Mouse (Mus musculus) gastrocnemius, adult 2 months (tissue): Measurements from ENCODE around the gene Caprin2. TPM values are rescaled to one million over a fixed set of nuclear protein-coding genes. Genes with fewer than 3 reads are reported as not detected.
"Not testable (repeated sequence)": the region's sequence is repeated elsewhere in the genome, so short reads cannot be mapped to it uniquely, and the experiment has no call there.

Source experiments
- DNase-seq: peaks from one replicate; pipeline ENCODE4 v3.0.0; 2022
- H3K27ac ChIP-seq: fragments of 200-600 bp; 2 replicates; pipeline ENCODE4 v1.8.1; 2022; ENCODE audit warnings: mild to moderate bottlenecking
- H3K4me3 ChIP-seq: fragments of 200-600 bp; 2 replicates; pipeline ENCODE4 v1.8.1; 2022; ENCODE audit warnings: mild to moderate bottlenecking, moderate library complexity
- CTCF ChIP-seq: fragments of 200-600 bp; IDR thresholded peaks from 2 replicates; pipeline ENCODE4 v1.8.1; 2022; ENCODE audit warnings: antibody characterized with exemption, mild to moderate bottlenecking, moderate library complexity
- intact Hi-C: fragments of 180-260 bp; cut with DNase I; formaldehyde crosslinking; loops from one replicate; pipeline ENCODE4 v1.15.1; 2025
- long read RNA-seq, 2 experiments: library from polyadenylated mRNA; stranded (forward); transcript quantifications; one replicate each; pipeline ENCODE4 v2.0.0; 2021
- total RNA-seq, 2 experiments: library from RNA; stranded (reverse); gene quantifications; 2 replicates each; pipeline ENCODE4 v1.2.3; 2021

Caprin2 gene
- total RNA-seq, result 1 to 10 TPM; 2.7 to 3.4 TPM
- long read RNA-seq, experiment 1, partial matches to known transcripts, result 0 of 4 reads
- long read RNA-seq, experiment 1, other reads (novel, unspliced or antisense), result 0 of 4 reads
- long read RNA-seq, experiment 2, partial matches to known transcripts, result 0 of 8 reads
- long read RNA-seq, experiment 2, other reads (novel, unspliced or antisense), result 4 of 8 reads

GRCm38 (mm10) chr6:148895773-148896506 lies at the start of gene Caprin2:
Gene Caprin2, minus strand, starts transcription at chr6:148896237.
- peak within 1 kb of the TSS; percentile 95 for H3K4me3 ChIP-seq
- intact Hi-C loops, result no loop called here
- peak; percentile 91 for DNase-seq
- peak within 1 kb of the TSS; percentile 84 for H3K27ac ChIP-seq
- peak; percentile 37 for TF ChIP-seq CTCF

- peak; percentile 62 for DNase-seq
- TF ChIP-seq CTCF, result no peak
- intact Hi-C loops, result loop anchor here (5.0 kb wide), 1 partner anchor 157 kb away; the partner anchor contains the start of gene Dennd5b
- H3K4me3 ChIP-seq, result peak overlapping the region; percentile 94
- H3K27ac ChIP-seq, result peak overlapping the region; percentile 78
Measured at GRCm38 (mm10) chr6:148944767-148945508, 48.9 kb upstream of the Caprin2 start.

GRCm38 (mm10) chr6:148944344-148944766 lies 48.3 kb upstream of the Caprin2 start:
- intact Hi-C loops, result no loop called here
- peak overlapping the region; percentile 94 for H3K4me3 ChIP-seq
- no peak for DNase-seq
- TF ChIP-seq CTCF, result no peak
- H3K27ac ChIP-seq, result peak overlapping the region; percentile 78

DNA sequence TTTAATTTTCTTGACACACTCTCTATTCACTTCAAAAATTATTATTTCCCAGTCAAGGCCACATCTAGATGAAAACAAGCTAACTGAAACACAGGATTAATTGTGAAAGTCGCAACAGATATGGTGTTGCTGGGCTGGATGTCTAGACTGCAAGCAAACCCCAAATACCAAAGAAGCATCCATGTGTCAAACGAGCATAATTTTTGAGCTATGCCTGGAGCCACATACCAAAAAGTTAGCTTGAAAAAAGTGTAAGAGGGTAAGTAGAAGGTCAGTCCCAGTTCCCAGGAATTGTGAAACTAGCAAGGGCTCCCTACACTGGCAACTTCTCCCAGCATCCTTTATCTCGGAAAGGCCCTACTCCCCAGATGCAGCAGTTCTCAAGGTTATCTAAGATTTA lies 47.7 kb upstream of the Caprin2 start:
- no peak for DNase-seq
- intact Hi-C loops, result no loop called here
- no peak overlapping the region for H3K27ac ChIP-seq
- no peak overlapping the region for H3K4me3 ChIP-seq
- no peak for TF ChIP-seq CTCF

DNA sequence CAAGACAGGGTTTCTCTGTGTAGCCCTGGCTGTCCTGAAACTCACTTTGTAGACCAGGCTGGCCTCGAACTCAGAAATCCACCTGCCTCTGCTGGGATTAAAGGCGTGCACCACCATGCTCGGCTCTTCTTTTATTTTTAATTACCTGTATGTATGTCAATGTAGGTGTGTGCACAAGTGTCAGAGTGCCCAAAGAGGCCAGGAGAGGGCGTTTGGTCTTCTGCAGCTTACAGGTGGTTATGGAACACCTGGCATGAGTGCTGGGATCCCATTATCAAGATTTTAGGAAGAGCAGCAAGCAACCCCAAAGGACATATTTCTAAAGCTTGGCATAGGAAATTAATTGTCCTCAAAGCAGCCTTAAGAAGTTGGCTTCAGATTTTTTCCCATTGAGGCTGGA lies 46.4 kb upstream of the Caprin2 start:
- TF ChIP-seq CTCF, result no peak
- H3K27ac ChIP-seq, result no peak overlapping the region
- intact Hi-C loops, result no loop called here

GRCm38 (mm10) chr6:148941880-148942279 lies 45.8 kb upstream of the Caprin2 start:
- DNase-seq, result no peak
- intact Hi-C loops, result no loop called here

More for the DNA sequence above, 46.4 kb upstream of the Caprin2 start:
- H3K4me3 ChIP-seq, result no peak overlapping the region
- DNase-seq, result no peak

DNA sequence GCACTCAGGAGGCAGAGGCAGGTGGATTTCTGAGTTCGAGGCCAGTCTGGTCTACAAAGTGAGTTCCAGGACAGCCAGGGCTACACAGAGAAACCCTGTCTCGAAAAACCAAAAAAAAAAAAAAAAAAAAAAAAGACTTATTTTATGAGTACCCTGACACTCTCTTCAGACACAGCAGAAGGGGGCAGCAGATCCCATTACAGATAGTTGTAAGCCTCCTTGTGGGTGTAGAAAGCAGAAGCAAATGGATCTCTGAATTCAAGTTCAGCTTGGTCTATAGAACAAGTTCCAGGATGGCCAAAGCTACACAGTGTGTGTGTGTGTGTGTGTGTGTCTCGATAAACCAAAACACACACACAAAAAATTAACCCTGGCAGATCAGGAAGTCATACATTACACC lies 44.3 kb upstream of the Caprin2 start:
- intact Hi-C loops, H3K4me3 ChIP-seq, DNase-seq, H3K27ac ChIP-seq: not testable (repeated sequence)

More at GRCm38 (mm10) chr6:148941880-148942279, 45.8 kb upstream of the Caprin2 start:
- no peak overlapping the region for H3K27ac ChIP-seq
- no peak overlapping the region for H3K4me3 ChIP-seq
- TF ChIP-seq CTCF, result no peak

GRCm38 (mm10) chr6:148937693-148938092 lies 41.7 kb upstream of the Caprin2 start:
- intact Hi-C loops, result no loop called here
- no peak for DNase-seq
- TF ChIP-seq CTCF, result no peak
- no peak overlapping the region for H3K4me3 ChIP-seq
- no peak overlapping the region for H3K27ac ChIP-seq

DNA sequence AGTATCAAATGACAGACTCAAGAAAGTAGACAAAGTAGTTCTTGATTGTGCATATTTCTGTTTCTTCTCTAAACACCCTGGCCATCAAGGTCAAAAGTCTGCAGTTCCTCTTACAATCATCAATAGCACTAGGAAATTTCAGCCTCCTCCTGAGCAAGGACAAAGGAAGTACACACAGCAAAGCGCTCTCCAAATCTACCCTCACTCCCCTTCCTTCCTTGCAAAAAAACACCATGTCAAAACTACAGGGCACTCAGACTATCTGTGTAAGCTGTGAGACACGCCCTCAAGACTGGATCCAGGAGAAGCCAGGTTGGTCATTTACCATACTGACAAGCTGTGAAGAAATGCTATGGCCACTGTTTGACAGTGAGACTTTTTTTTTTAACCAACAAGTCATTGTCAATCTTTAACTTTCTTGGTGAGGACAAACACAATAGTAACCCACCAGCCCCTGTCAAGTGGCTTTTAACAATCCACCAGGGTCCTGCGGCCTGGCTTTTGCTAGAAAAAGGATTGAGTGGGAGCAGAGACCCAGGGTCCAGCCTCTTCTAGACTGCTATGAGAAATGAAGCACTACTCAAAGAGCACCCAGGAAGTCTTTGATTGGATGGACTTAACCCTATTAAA lies 39.0 kb upstream of the Caprin2 start:
- intact Hi-C loops, result no loop called here
- no peak overlapping the region for H3K4me3 ChIP-seq
- DNase-seq, result no peak
- no peak for TF ChIP-seq CTCF
- no peak overlapping the region for H3K27ac ChIP-seq

DNA sequence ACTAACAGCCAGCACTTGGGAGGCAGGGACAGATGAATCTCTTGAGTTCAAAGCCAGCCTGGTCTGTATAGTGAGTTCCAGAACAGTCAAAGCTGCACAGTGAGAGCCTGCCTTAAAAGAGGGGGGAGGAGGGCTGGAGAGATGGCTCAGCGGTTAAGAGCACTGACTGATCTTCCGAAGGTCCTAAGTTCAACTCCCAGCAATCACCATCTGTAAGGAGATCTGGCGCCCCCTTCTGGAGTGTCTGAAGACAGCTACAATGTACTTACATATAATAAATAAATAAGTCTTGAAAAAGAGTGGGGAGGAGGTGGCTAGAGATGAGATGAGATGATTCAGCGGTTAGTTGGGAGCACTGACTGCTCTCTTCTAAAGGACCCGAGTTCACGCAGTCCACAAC lies 35.2 kb upstream of the Caprin2 start:
- intact Hi-C loops, result no loop called here
- no peak for DNase-seq
- Histone ChIP-seq H3K27ac (no peak overlapping the region), H3K4me3 (no peak overlapping the region)
- TF ChIP-seq CTCF, result peak; percentile 14; the same call in 1 of the 2 replicates

GRCm38 (mm10) chr6:148918841-148919398 lies 22.9 kb upstream of the Caprin2 start:
- intact Hi-C loops, result loop anchor here (10.0 kb wide), 1 partner anchor 704 kb away; the partner anchor contains the start of gene Ergic2
- no peak overlapping the region for H3K27ac ChIP-seq
- H3K4me3 ChIP-seq, result no peak overlapping the region
- no peak for TF ChIP-seq CTCF
- DNase-seq, result no peak

DNA sequence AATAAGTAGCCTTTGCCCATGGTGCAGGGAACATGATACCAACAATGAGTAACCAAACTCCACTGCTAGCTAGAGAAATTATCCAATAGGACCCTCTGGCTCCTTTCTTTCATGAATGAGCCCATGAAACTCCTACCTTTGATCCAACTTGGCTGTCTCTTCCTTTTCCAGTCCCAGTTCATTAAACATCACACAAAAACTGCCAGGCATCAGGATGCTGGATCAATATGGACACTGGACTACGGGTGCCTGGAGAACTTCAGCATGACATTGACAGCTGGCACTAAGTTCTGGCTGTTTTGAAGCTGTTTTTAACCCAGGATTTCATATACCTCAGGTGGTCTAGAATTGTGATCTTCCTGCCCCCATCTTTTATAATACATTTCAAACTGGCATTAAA lies 21.6 kb upstream of the Caprin2 start:
- intact Hi-C loops, result loop anchor here (10.0 kb wide), 1 partner anchor 703 kb away; the partner anchor contains the start of gene Ergic2
- DNase-seq, result no peak
- no peak for TF ChIP-seq CTCF
- no peak overlapping the region for H3K27ac ChIP-seq
- H3K4me3 ChIP-seq, result no peak overlapping the region
